Mouse (Mus musculus): ENCODE data around the gene Gstt2.

Gene Gstt2

GRCm38 (mm10) chr10:75827668-75828360 is 9.4 kb downstream of the Gstt2 start:
- no peak for DNase-seq (ENCODE audit: low read depth)

DNA sequence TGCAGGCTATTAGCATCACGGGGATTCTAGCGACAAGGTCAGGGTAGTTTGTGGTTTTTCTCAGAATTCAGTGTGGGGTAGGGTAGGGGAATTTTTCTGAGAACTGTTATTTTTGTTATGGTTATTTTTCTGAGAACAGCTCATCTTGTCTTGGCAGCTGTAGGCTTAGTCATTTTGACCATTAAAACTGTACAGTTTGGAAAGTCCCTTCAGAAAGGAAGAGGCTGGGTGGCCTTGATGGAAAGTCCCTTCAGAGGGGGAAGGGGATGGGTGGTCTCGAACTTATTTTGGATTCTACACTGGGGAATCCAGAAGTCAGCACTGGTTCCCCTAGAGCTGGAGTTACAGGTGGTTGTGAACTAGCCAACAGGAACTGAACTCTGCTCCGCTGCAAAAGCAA is 12.7 kb downstream of the Gstt2 start:
- DNase-seq (ENCODE audit: low read depth), result no peak

- no peak for DNase-seq (ENCODE audit: low read depth)
Observed at GRCm38 (mm10) chr10:75823782-75824181, 13.4 kb downstream of the Gstt2 start.

GRCm38 (mm10) chr10:75822443-75822842 is 14.8 kb downstream of the Gstt2 start, which contains the start of gene Gstt4:
Gene Gstt4 (minus strand): TSS chr10:75822543.
- DNase-seq (ENCODE audit: low read depth), result no peak

GRCm38 (mm10) chr10:75819882-75820281 is 17.3 kb downstream of the Gstt2 start:
- no peak for DNase-seq (ENCODE audit: low read depth)

DNA sequence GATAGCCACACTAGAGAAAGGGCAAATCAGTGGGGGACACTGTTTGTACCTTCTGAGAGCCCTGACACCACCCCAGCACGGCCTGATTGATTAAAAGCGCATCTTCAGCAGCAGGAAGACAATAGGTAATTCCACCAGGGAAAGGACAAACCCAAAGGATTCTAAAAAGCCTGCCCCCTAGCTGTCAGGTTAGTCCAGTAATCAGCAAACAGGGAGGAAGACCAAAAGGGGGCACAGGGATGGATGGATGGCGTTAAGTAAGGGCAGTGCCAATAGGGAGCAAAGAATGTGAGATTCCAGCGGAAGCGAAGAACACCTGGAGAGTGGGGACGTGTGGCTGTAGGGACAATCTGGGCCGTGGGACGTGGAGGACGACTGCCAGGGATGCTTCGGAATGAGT is 18.6 kb downstream of the Gstt2 start:
- DNase-seq (ENCODE audit: low read depth), result no peak

DNA sequence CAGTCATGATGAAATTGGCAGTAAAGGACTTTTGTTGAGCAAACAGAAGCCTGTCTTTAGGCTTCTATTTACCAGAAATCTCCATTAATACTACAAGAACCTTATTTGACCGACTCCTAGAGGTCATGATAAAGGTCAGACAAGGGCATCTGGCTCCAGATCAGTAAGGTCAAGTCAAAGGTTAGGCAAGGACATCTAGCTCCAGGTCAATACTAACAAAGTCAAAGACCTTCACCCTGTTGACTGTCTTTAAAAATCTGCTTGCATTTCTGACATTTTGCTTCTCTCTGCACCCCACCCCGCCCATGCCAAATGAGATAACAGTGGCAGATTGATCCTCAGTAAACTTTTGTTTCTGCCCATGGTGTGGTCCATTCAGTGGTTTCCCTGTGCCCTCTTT is 33.0 kb downstream of the Gstt2 start:
- no peak for DNase-seq (ENCODE audit: low read depth)

DNA sequence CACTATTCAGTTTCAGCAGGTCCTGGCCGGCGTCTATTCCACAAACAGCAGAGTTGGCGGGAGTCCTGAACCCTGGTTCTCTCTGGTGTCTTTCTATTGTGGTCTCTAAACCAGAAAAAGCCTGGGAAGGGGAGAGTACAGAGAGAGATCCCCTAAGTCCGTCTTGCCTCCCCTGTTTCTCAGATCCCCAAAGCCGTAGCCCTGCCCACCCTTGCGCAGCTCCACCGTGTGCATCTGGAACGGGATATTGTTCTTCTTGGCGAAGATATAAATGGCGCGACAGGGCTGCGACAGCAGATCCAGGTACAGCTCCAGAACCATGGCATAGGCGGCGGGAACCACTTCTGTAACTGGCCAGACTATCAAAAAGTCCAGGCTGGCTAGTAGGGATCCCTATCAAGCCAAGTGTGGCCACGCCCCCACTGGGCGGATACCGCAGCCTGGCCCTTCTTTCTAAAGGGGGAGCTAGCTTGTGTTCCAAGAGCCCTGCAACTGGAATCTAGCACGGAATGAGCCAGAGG is 39.0 kb downstream of the Gstt2 start, which contains the start of gene Gstt1:
Gstt1 (minus strand) TSS at position 409 of the 521 bp plus-strand sequence.
- no peak for DNase-seq (ENCODE audit: low read depth)

- DNase-seq (ENCODE audit: low read depth), result no peak
Observed at GRCm38 (mm10) chr10:75797619-75798175, 39.5 kb downstream of the Gstt2 start.

GRCm38 (mm10) chr10:75796731-75797516 is 40.3 kb downstream of the Gstt2 start:
- DNase-seq (ENCODE audit: low read depth), result no peak

GRCm38 (mm10) chr10:75794880-75795279 is 42.3 kb downstream of the Gstt2 start:
- no peak for DNase-seq (ENCODE audit: low read depth)

GRCm38 (mm10) chr10:75790773-75791172 is 46.5 kb downstream of the Gstt2 start:
- DNase-seq (ENCODE audit: low read depth), result no peak

DNA sequence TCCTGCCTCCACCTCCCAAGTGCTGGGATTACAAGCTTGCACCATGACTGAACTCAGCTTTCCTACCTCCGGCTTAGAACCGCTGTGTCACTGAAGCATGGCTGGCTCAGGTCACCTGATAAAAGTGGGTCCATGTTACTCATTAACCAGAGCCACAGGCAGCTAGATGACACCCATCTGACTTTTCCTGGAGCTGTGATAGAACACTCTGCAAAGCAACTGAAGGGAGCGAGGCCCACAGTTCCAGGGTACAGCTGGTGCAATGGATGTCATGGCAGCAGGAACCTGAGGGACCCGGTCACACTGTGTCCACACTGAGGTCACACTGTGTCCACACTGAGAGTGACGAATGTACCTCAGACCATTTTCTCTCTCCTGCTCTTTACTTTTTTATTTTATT is 47.4 kb downstream of the Gstt2 start:
- no peak for DNase-seq (ENCODE audit: low read depth)

GRCm38 (mm10) chr10:75789081-75789735 is 48.0 kb downstream of the Gstt2 start:
- no peak for DNase-seq (ENCODE audit: low read depth)

- no peak for DNase-seq (ENCODE audit: low read depth)
Observed at GRCm38 (mm10) chr10:75788277-75788676, 48.9 kb downstream of the Gstt2 start.

GRCm38 (mm10) chr10:75785442-75785841 is 51.8 kb downstream of the Gstt2 start:
- DNase-seq (ENCODE audit: low read depth), result no peak
